In the genomic region with DNA sequence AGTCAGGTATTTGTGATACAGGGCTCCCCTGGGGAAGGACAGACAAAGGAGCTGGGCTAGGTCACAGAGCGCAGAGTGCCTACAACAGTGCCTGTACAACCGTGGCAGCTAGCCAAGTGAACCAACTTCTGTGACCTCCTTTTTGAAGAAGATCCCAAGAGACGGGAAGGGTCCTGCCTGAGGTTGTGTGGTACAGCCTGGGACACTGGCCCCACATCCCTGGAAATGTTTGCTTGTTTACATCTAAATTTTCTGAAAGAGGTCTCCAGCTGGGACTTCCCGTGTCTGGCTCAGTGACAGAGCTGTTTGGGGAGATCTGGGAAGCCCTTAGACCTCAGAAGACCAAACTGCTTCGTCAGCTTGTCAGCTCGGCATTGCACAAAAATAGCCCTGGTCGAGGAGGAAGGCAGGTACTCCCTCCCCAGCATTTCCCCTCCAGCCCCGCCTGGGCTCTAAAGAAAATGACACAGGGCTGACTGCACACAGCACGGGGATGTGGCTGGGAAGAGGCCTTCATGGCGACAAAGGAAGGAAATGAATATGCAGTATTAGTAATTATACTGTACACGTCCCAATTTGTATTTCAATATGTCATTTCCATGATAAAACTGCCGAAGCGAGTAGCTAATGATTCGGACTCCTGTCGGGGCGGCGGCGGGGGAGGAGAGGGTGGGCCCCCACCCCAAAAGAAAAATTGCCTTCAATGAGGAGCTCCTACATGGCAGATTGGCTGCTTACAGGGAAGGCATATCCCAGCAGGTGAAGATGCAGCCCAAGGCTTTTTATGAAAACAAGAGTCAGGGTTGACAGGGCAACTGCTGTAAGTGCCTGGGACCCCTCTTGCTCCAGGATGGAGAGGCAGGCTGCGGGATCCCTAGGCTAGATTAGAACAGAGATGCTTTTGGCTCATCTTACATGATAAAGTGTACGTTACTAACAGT, we compare ENCODE assay signal across 9 mouse cellular contexts. TPM values are rescaled to one million over a fixed set of nuclear protein-coding genes. Genes with fewer than 3 reads are reported as not detected.
DNase-seq lines count a peak whose midpoint lies in the region; ATAC-seq lines count a peak whose summit lies in the region.
"Had no signal": no experiment of that assay in that cellular context is flagged by ENCODE, and none has a peak within 500 bp of the region (broad histone marks: within the 10 kb centered on the region; RNA-seq: fewer than 3 reads in every experiment).

No protein-coding gene starts in this region.

- H3K4me1 ChIP-seq in kidney, embryonic 16.5 days (ENCODE audit: insufficient read depth, low read length), result 0 out of 2 replicates have a peak, but pooled peaks cover 4% of the 10 kb centered on the region
- H3K4me1 ChIP-seq in heart, embryonic 10.5 days, result peaks cover 24% of the 10 kb centered on the region
- H3K4me1 ChIP-seq in kidney, embryonic 14.5 days (ENCODE audit: control insufficient read depth, insufficient read depth, low read length), result peaks cover 3% of the 10 kb centered on the region

- WGBS in kidney, embryonic 16.5 days, result 39% methylated on average over 20 of the region's 20 CpGs
- WGBS in heart, embryonic 10.5 days, result 38% methylated on average over 20 of the region's 20 CpGs
- 34% methylated on average over 20 of the region's 20 CpGs for WGBS in kidney, embryonic 14.5 days

- DNase-seq in kidney, adult 11 months, result peak; percentile 32
- peak; percentile 61 for DNase-seq in brain, adult 2 months (ENCODE audit: low read depth, low spot score)
- DNase-seq in heart, embryonic 10.5 days (ENCODE audit: low spot score), result no peak
- DNase-seq in embryo, embryonic 10.5 days (ENCODE audit: low spot score), result no peak
- DNase-seq in urinary bladder, postnatal 36 days (ENCODE audit: low spot score in 2 of 2), result no peak

- no peak for ATAC-seq in kidney, embryonic 16.5 days (ENCODE audit: low FRiP score, low TSS enrichment)
- peak; percentile 9; the same call in 1 of the 2 replicates for ATAC-seq in kidney, embryonic 14.5 days (ENCODE audit: low FRiP score, low TSS enrichment)
- ATAC-seq in monocyte, adult 5-6 weeks (replicated peaks; ENCODE audit: insufficient number of reproducible peaks, low FRiP score, low TSS enrichment, poor library complexity, severe bottlenecking), result peak; percentile 79

- H3K4me3 ChIP-seq in kidney, embryonic 16.5 days (ENCODE audit: low read length), result no peak overlapping the region
- H3K4me3 ChIP-seq in heart, embryonic 10.5 days, result no peak overlapping the region
- H3K4me3 ChIP-seq in kidney, embryonic 14.5 days (ENCODE audit: low read length), result no peak overlapping the region
- H3K4me3 ChIP-seq: stomach, embryonic 15.5 days had no signal

- no peak overlapping the region for H3K27ac ChIP-seq in kidney, embryonic 16.5 days (ENCODE audit: low read length)
- H3K27ac ChIP-seq in heart, embryonic 10.5 days, result peak overlapping the region; percentile 49; the same call in 1 of the 2 replicates
- H3K27ac ChIP-seq in kidney, embryonic 14.5 days (ENCODE audit: low read depth, low read length), result no peak overlapping the region
- H3K27ac ChIP-seq: stomach, embryonic 15.5 days had no signal

- no peaks in the 10 kb centered on the region for H3K27me3 ChIP-seq in kidney, embryonic 16.5 days (ENCODE audit: insufficient read depth, low read length)
- H3K27me3 ChIP-seq in heart, embryonic 10.5 days (ENCODE audit: insufficient read depth, poor library complexity, severe bottlenecking), result no peaks in the 10 kb centered on the region
- H3K27me3 ChIP-seq in kidney, embryonic 14.5 days (ENCODE audit: control insufficient read depth, insufficient read depth, low read length), result no peaks in the 10 kb centered on the region
- H3K27me3 ChIP-seq: stomach, embryonic 15.5 days had no signal

- no peak overlapping the region for H3K9ac ChIP-seq in kidney, embryonic 16.5 days (replicated peaks; ENCODE audit: low read length)
- H3K9ac ChIP-seq in kidney, embryonic 14.5 days (ENCODE audit: low read depth, low read length), result no peak overlapping the region
- H3K9ac ChIP-seq: stomach, embryonic 15.5 days had no signal

- no peak overlapping the region for H3K4me2 ChIP-seq in kidney, embryonic 16.5 days (replicated peaks; ENCODE audit: low read depth, low read length)
- H3K4me2 ChIP-seq in kidney, embryonic 14.5 days (replicated peaks; ENCODE audit: low read depth, low read length), result no peak overlapping the region
- H3K4me2 ChIP-seq: stomach, embryonic 15.5 days had no signal

- no peaks in the 10 kb centered on the region for H3K9me3 ChIP-seq in kidney, embryonic 16.5 days (ENCODE audit: low read length)
- no peaks in the 10 kb centered on the region for H3K9me3 ChIP-seq in heart, embryonic 10.5 days
- H3K9me3 ChIP-seq in kidney, embryonic 14.5 days (ENCODE audit: control insufficient read depth, low read length), result no peaks in the 10 kb centered on the region
- H3K9me3 ChIP-seq: stomach, embryonic 15.5 days had no signal

- H3K36me3 ChIP-seq in kidney, embryonic 16.5 days (ENCODE audit: insufficient read depth, low read length), result no peaks in the 10 kb centered on the region
- no peaks in the 10 kb centered on the region for H3K36me3 ChIP-seq in heart, embryonic 10.5 days
- no peaks in the 10 kb centered on the region for H3K36me3 ChIP-seq in kidney, embryonic 14.5 days (ENCODE audit: control insufficient read depth, insufficient read depth, low read length)
- H3K36me3 ChIP-seq: stomach, embryonic 15.5 days had no signal

RNA-seq across cellular contexts. Expression of gene Mxi1, which starts 25.8 kb away (rescaled TPM):
- 19.2 and 32.1 TPM in 2 replicates for polyA plus RNA-seq in kidney, embryonic 16.5 days (2015; fragmentation: Nextera tagmentation; extraction: Ambion mirVana)
- 27.7 and 28.7 TPM in 2 replicates for polyA plus RNA-seq in heart, embryonic 10.5 days (2016; fragmentation: Nextera tagmentation; extraction: Ambion mirVana)
- polyA plus RNA-seq in kidney, embryonic 14.5 days (2014; fragmentation: Nextera tagmentation; extraction: Ambion mirVana), result 31.0 and 42.5 TPM in 2 replicates
- total RNA-seq in monocyte, adult 5-6 weeks (2017), result 87.9 to 137 TPM (median 113 TPM) in 3 replicates

Comparison
In these comparisons a context has a peak if more than half of its experiments do, and no peak if none do; other contexts are left out.
1. DNase-seq: peak in kidney, adult 11 months (single experiment) and brain, adult 2 months (single experiment); none in heart, embryonic 10.5 days (single experiment), embryo, embryonic 10.5 days (single experiment) and urinary bladder, postnatal 36 days (0 of 2).